Mouse (Mus musculus): ENCODE data around the gene Scyl3. TPM values are rescaled to one million over a fixed set of nuclear protein-coding genes. Genes with fewer than 3 reads are reported as not detected.
A peak's percentile ranks its signal among the peaks of the same experiment; 100 is the strongest.

Scyl3 gene
- total and polyA plus RNA-seq, 3 experiments, result 10.7 to 61.2 (median 43.2) TPM

GRCm38 (mm10) chr1:163911981-163912380 is 16.9 kb upstream of the Scyl3 start:
- H3K4me3 ChIP-seq (ENCODE audit: low read depth, low read length), result no peak overlapping the region
- DNase-seq (ENCODE audit: low spot score) (no peak), ATAC-seq (ENCODE audit: extremely low read depth, insufficient number of reproducible peaks, low FRiP score, poor library complexity, severe bottlenecking) (no peak)
- TF ChIP-seq GATA2 (IDR thresholded peaks at IDR 0.05; ENCODE audit: borderline replicate concordance, low read depth, low read length), result no peak
- TF ChIP-seq CTCF (IDR thresholded peaks at IDR 0.05; ENCODE audit: low read depth, low read length), result no peak
- TF ChIP-seq POLR2AphosphoS5 (IDR thresholded peaks at IDR 0.05; ENCODE audit: insufficient replicate concordance, low read depth, low read length), result no peak
- no peak for TF ChIP-seq GATA1 (IDR thresholded peaks at IDR 0.05; ENCODE audit: borderline replicate concordance, low read length)
- no peak for TF ChIP-seq TAL1 (conservative IDR thresholded peaks at IDR 0.05; ENCODE audit: low read depth, low read length)
- no peaks in the 10 kb centered on the region; the same call in 1 of the 2 replicates for H3K27me3 ChIP-seq (ENCODE audit: insufficient read depth, low read length)
- H3K36me3 ChIP-seq (replicated peaks), result peaks cover 5% of the 10 kb centered on the region
- H3K9me3 ChIP-seq (replicated peaks), result no peaks in the 10 kb centered on the region
- peaks cover 15% of the 10 kb centered on the region for H3K4me1 ChIP-seq (ENCODE audit: insufficient read depth, low read depth, low read length)

- Histone ChIP-seq H3K36me3 (replicated peaks) (peaks cover 5% of the 10 kb centered on the region), H3K27me3 (ENCODE audit: insufficient read depth, low read length) (no peaks in the 10 kb centered on the region; the same call in 1 of the 2 replicates), H3K4me1 (ENCODE audit: insufficient read depth, low read depth, low read length) (no peaks in the 10 kb centered on the region), H3K4me3 (ENCODE audit: low read depth, low read length) (no peak overlapping the region), H3K9me3 (replicated peaks) (no peaks in the 10 kb centered on the region)
- DNase-seq (ENCODE audit: low spot score) (no peak), ATAC-seq (ENCODE audit: extremely low read depth, insufficient number of reproducible peaks, low FRiP score, poor library complexity, severe bottlenecking) (no peak)
- no peak for TF ChIP-seq POLR2AphosphoS5 (IDR thresholded peaks at IDR 0.05; ENCODE audit: insufficient replicate concordance, low read depth, low read length)
- TF ChIP-seq TAL1 (conservative IDR thresholded peaks at IDR 0.05; ENCODE audit: low read depth, low read length), result no peak
- TF ChIP-seq GATA1 (IDR thresholded peaks at IDR 0.05; ENCODE audit: borderline replicate concordance, low read length), result no peak
- TF ChIP-seq CTCF (IDR thresholded peaks at IDR 0.05; ENCODE audit: low read depth, low read length), result no peak
- TF ChIP-seq GATA2 (IDR thresholded peaks at IDR 0.05; ENCODE audit: borderline replicate concordance, low read depth, low read length), result no peak
Measured at GRCm38 (mm10) chr1:163917349-163918160, 11.3 kb upstream of the Scyl3 start.

- no peak for TF ChIP-seq POLR2AphosphoS5 (IDR thresholded peaks at IDR 0.05; ENCODE audit: insufficient replicate concordance, low read depth, low read length)
- TF ChIP-seq GATA2 (IDR thresholded peaks at IDR 0.05; ENCODE audit: borderline replicate concordance, low read depth, low read length), result no peak
- no peak for TF ChIP-seq GATA1 (IDR thresholded peaks at IDR 0.05; ENCODE audit: borderline replicate concordance, low read length)
- no peak for TF ChIP-seq CTCF (IDR thresholded peaks at IDR 0.05; ENCODE audit: low read depth, low read length)
- no peak for TF ChIP-seq TAL1 (conservative IDR thresholded peaks at IDR 0.05; ENCODE audit: low read depth, low read length)
- peaks cover 2% of the 10 kb centered on the region for H3K36me3 ChIP-seq (replicated peaks)
- no peak for ATAC-seq (ENCODE audit: extremely low read depth, insufficient number of reproducible peaks, low FRiP score, poor library complexity, severe bottlenecking)
- 0 out of 2 replicates have a peak, but pooled peaks cover 3% of the 10 kb centered on the region for H3K27me3 ChIP-seq (ENCODE audit: insufficient read depth, low read length)
- H3K4me3 ChIP-seq (ENCODE audit: low read depth, low read length), result no peak overlapping the region
- peaks cover 11% of the 10 kb centered on the region for H3K4me1 ChIP-seq (ENCODE audit: insufficient read depth, low read depth, low read length)
- no peaks in the 10 kb centered on the region for H3K9me3 ChIP-seq (replicated peaks)
- no peak for DNase-seq (ENCODE audit: low spot score)
Measured at GRCm38 (mm10) chr1:163924093-163924492, 4.8 kb upstream of the Scyl3 start.

GRCm38 (mm10) chr1:163929636-163930457 is 947 bp downstream of the Scyl3 start:
- no peaks in the 10 kb centered on the region for H3K27me3 ChIP-seq (ENCODE audit: insufficient read depth, low read length)
- peaks cover 42% of the 10 kb centered on the region for H3K4me1 ChIP-seq (ENCODE audit: insufficient read depth, low read depth, low read length)
- no peaks in the 10 kb centered on the region for H3K9me3 ChIP-seq (replicated peaks)
- ATAC-seq (ENCODE audit: extremely low read depth, insufficient number of reproducible peaks, low FRiP score, poor library complexity, severe bottlenecking), result peak; percentile 47
- H3K36me3 ChIP-seq (replicated peaks), result peaks cover 34% of the 10 kb centered on the region
- TF ChIP-seq CTCF (IDR thresholded peaks at IDR 0.05; ENCODE audit: low read depth, low read length), result no peak
- no peak for TF ChIP-seq POLR2AphosphoS5 (IDR thresholded peaks at IDR 0.05; ENCODE audit: insufficient replicate concordance, low read depth, low read length)
- TF ChIP-seq TAL1 (conservative IDR thresholded peaks at IDR 0.05; ENCODE audit: low read depth, low read length), result no peak
- TF ChIP-seq GATA2 (IDR thresholded peaks at IDR 0.05; ENCODE audit: borderline replicate concordance, low read depth, low read length), result no peak
- no peak for TF ChIP-seq GATA1 (IDR thresholded peaks at IDR 0.05; ENCODE audit: borderline replicate concordance, low read length)
- peak overlapping the region; percentile 88 for H3K4me3 ChIP-seq (ENCODE audit: low read depth, low read length)
- DNase-seq (ENCODE audit: low spot score), result peak; percentile 70

- DNase-seq (ENCODE audit: low spot score), result peak; percentile 39
- no peak for ATAC-seq (ENCODE audit: extremely low read depth, insufficient number of reproducible peaks, low FRiP score, poor library complexity, severe bottlenecking)
- peaks cover 45% of the 10 kb centered on the region for H3K4me1 ChIP-seq (ENCODE audit: insufficient read depth, low read depth, low read length)
- no peaks in the 10 kb centered on the region for H3K27me3 ChIP-seq (ENCODE audit: insufficient read depth, low read length)
- peak overlapping the region; percentile 88 for H3K4me3 ChIP-seq (ENCODE audit: low read depth, low read length)
- TF ChIP-seq GATA1 (IDR thresholded peaks at IDR 0.05; ENCODE audit: borderline replicate concordance, low read length), result no peak
- no peak for TF ChIP-seq TAL1 (conservative IDR thresholded peaks at IDR 0.05; ENCODE audit: low read depth, low read length)
- no peak for TF ChIP-seq CTCF (IDR thresholded peaks at IDR 0.05; ENCODE audit: low read depth, low read length)
- TF ChIP-seq GATA2 (IDR thresholded peaks at IDR 0.05; ENCODE audit: borderline replicate concordance, low read depth, low read length), result no peak
- TF ChIP-seq POLR2AphosphoS5 (IDR thresholded peaks at IDR 0.05; ENCODE audit: insufficient replicate concordance, low read depth, low read length), result no peak
- no peaks in the 10 kb centered on the region for H3K9me3 ChIP-seq (replicated peaks)
- peaks cover 40% of the 10 kb centered on the region for H3K36me3 ChIP-seq (replicated peaks)
Measured at GRCm38 (mm10) chr1:163930458-163930794, 1.5 kb downstream of the Scyl3 start.

- H3K9me3 ChIP-seq (replicated peaks), result no peaks in the 10 kb centered on the region
- peak overlapping the region; percentile 88 for H3K4me3 ChIP-seq (ENCODE audit: low read depth, low read length)
- DNase-seq (ENCODE audit: low spot score) (peak; percentile 53), ATAC-seq (ENCODE audit: extremely low read depth, insufficient number of reproducible peaks, low FRiP score, poor library complexity, severe bottlenecking) (peak; percentile 77)
- no peaks in the 10 kb centered on the region for H3K27me3 ChIP-seq (ENCODE audit: insufficient read depth, low read length)
- TF ChIP-seq CTCF (IDR thresholded peaks at IDR 0.05; ENCODE audit: low read depth, low read length) (no peak), POLR2AphosphoS5 (IDR thresholded peaks at IDR 0.05; ENCODE audit: insufficient replicate concordance, low read depth, low read length) (no peak), TAL1 (conservative IDR thresholded peaks at IDR 0.05; ENCODE audit: low read depth, low read length) (peak; percentile 45; the same call in 1 of the 2 replicates), GATA2 (IDR thresholded peaks at IDR 0.05; ENCODE audit: borderline replicate concordance, low read depth, low read length) (no peak), GATA1 (IDR thresholded peaks at IDR 0.05; ENCODE audit: borderline replicate concordance, low read length) (no peak)
- peaks cover 54% of the 10 kb centered on the region for H3K36me3 ChIP-seq (replicated peaks)
- peaks cover 54% of the 10 kb centered on the region for H3K4me1 ChIP-seq (ENCODE audit: insufficient read depth, low read depth, low read length)
Measured at GRCm38 (mm10) chr1:163931801-163932200, 2.9 kb downstream of the Scyl3 start.

Data from G1E (cell line).